Mouse (Mus musculus) erythroblast, embryonic 14.5 days (primary cell): ENCODE measurements at regions not wholly inside any gene's neighbourhood (a gene's known extent, or its start where the extent isn't known, plus 50 kb on each side); places are given as distances from the start of the nearest gene placed in this dataset.

Experiments
- H3K27me3 ChIP-seq: 2 replicates; pipeline ENCODE4 v1.6.1; 2012; ENCODE audit warnings: inconsistent platforms; ENCODE audit not compliant: control insufficient read depth
- H3K36me3 ChIP-seq: 2 replicates; pipeline ENCODE4 v1.6.1; 2012; ENCODE audit warnings: mild to moderate bottlenecking, inconsistent platforms; ENCODE audit not compliant: control insufficient read depth
- H3K4me1 ChIP-seq: 2 replicates; pipeline ENCODE4 v1.6.1; 2012; ENCODE audit warnings: inconsistent platforms; ENCODE audit not compliant: control insufficient read depth
- H3K4me3 ChIP-seq: replicated peaks from 2 replicates; pipeline ENCODE3; 2012; ENCODE audit warnings: moderate library complexity, mild to moderate bottlenecking, inconsistent platforms
- H3K9me3 ChIP-seq: 2 replicates; pipeline ENCODE4 v1.6.1; 2012; ENCODE audit warnings: low read length, inconsistent platforms, mixed read lengths; ENCODE audit not compliant: control insufficient read depth
- GATA1 ChIP-seq: IDR thresholded peaks from 2 replicates; pipeline ENCODE4 v1.6.1; 2012; ENCODE audit warnings: low read length, inconsistent platforms, mixed read lengths
- TAL1 ChIP-seq: IDR thresholded peaks from 3 replicates; pipeline ENCODE4 v1.6.1; 2012; ENCODE audit warnings: low read length, inconsistent platforms, mixed read lengths

DNA sequence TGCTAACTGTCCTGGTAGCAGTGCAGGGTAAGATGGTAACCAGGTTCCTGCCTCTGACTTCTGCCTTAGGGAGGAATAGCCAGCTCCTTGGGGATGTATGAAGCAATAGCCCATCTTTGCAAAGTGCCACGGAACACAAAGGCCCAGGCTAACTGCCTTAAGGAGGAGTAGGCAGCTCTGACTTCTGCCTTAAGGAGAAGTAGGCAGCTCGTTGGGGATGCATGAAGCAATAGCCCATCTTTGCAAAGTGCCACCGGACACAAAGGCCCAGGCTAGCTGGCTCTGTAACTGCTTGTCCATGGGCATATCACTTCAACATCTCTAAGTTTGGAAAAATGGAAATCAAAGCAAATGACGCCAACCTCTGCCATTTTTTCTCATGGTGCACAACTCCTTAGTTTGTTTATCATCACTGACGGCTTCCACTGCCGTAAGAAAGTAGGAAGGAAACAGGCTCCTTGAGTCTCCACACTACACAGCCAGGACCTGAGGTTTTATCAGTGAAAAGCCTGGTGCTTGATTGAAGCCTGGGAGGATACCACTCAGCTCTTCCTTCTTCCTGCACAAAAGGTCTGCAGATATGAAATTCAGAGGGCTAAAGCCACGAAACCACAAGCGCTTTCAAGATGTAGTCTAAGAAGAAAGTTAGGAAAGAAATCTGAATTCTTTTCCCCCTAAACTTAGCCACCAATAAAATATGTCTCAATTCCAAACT lies 74.4 kb upstream of the Lpp start:
- H3K4me3 ChIP-seq: no peak overlapping the region
- no peaks in the 10 kb centered on the region for H3K36me3 ChIP-seq
- no peaks in the 10 kb centered on the region for H3K9me3 ChIP-seq
- no peak for TF ChIP-seq TAL1
- TF ChIP-seq GATA1: no peak
- H3K27me3 ChIP-seq: no peaks in the 10 kb centered on the region
- no peaks in the 10 kb centered on the region for H3K4me1 ChIP-seq

- H3K9me3 ChIP-seq: no peaks in the 10 kb centered on the region
- no peaks in the 10 kb centered on the region for H3K27me3 ChIP-seq
- H3K36me3 ChIP-seq: no peaks in the 10 kb centered on the region
- H3K4me3 ChIP-seq: no peak overlapping the region
- H3K4me1 ChIP-seq: no peaks in the 10 kb centered on the region
- TF ChIP-seq GATA1 (no peak), TAL1 (no peak)
Measured at GRCm38 (mm10) chr16:24313544-24314326, 79.6 kb upstream of the Lpp start.

- H3K4me1 ChIP-seq: no peaks in the 10 kb centered on the region
- H3K4me3 ChIP-seq: no peak overlapping the region
- H3K27me3 ChIP-seq: no peaks in the 10 kb centered on the region
- H3K36me3 ChIP-seq: no peaks in the 10 kb centered on the region
- TF ChIP-seq TAL1: no peak
- TF ChIP-seq GATA1: no peak
- no peaks in the 10 kb centered on the region for H3K9me3 ChIP-seq
Measured at GRCm38 (mm10) chr16:24305391-24305790, 87.9 kb upstream of the Lpp start.

DNA sequence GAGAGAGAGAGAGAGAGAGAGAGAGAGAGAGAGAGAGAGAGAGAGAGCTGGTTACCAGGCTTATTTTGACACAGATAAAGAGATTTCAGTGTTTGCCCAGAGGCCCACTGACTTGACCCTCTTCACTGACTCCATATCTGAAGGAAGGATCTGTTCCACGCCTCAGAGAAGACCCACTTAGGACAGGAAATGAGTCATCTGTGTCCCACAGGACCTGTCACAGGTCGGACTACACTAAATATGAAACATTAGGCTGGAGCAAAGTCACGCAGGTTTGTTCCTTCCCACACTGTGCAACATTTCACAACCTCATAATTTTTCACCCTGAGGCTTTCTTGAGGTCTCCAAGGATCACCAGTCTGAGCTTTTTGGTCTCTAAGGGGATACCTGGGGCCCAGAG lies 96.5 kb upstream of the Lpp start:
- Histone ChIP-seq H3K9me3 (no peaks in the 10 kb centered on the region), H3K36me3 (no peaks in the 10 kb centered on the region), H3K4me3 (no peak overlapping the region), H3K27me3 (no peaks in the 10 kb centered on the region), H3K4me1 (no peaks in the 10 kb centered on the region)
- TF ChIP-seq GATA1: no peak
- TF ChIP-seq TAL1: no peak

DNA sequence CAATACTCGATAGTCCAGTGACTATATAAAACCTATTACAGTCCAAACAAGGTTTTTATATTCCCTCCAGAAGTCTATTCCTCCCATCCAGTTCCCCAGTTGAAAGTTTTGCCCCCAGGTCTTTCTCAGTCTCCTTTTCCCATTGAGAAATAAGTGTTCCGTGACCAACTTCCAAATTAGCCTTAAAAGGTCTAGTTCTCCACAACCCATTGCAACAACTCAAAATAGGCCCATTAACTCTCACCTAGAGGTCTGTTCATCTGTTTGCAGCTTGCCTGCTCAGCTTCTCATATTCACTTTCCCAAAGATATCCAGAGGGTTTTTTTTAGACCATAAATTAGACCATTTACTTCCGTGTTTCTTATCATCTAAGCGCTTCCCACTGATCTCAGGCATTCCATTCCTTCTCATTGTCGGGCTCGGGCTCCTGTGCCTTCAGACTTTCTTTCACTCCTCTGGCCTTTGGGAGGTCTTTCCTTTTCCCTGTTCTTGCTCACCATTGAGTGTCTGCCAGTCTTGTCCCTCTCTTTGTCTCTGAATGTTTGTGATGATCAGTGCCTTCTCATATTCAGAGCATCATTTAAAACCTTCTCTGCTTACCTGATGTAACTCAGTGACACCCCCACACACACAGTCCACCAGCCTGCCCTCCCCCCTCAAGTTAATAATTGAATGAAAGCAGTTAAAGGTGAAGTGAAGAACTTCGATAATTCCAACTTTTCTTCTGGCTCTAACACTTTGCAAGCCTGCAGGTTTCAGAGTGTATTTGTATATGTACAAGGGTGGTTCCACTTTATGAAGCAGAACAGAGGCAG lies 97.5 kb upstream of the Lpp start:
- H3K4me1 ChIP-seq: no peaks in the 10 kb centered on the region
- H3K36me3 ChIP-seq: no peaks in the 10 kb centered on the region
- H3K9me3 ChIP-seq: no peaks in the 10 kb centered on the region
- TF ChIP-seq GATA1 (no peak), TAL1 (no peak)
- no peak overlapping the region for H3K4me3 ChIP-seq
- H3K27me3 ChIP-seq: no peaks in the 10 kb centered on the region

GRCm38 (mm10) chr16:24284215-24284614 lies 109.1 kb upstream of the Lpp start:
- no peaks in the 10 kb centered on the region for H3K27me3 ChIP-seq
- no peaks in the 10 kb centered on the region for H3K9me3 ChIP-seq
- TF ChIP-seq GATA1 (no peak), TAL1 (no peak)
- H3K4me1 ChIP-seq: no peaks in the 10 kb centered on the region
- no peaks in the 10 kb centered on the region for H3K36me3 ChIP-seq
- no peak overlapping the region for H3K4me3 ChIP-seq

- Histone ChIP-seq H3K27me3 (no peaks in the 10 kb centered on the region), H3K4me3 (no peak overlapping the region), H3K4me1 (no peaks in the 10 kb centered on the region), H3K9me3 (no peaks in the 10 kb centered on the region), H3K36me3 (no peaks in the 10 kb centered on the region)
- no peak for TF ChIP-seq TAL1
- no peak for TF ChIP-seq GATA1
Measured at GRCm38 (mm10) chr16:24282194-24282683, 111.1 kb upstream of the Lpp start.

DNA sequence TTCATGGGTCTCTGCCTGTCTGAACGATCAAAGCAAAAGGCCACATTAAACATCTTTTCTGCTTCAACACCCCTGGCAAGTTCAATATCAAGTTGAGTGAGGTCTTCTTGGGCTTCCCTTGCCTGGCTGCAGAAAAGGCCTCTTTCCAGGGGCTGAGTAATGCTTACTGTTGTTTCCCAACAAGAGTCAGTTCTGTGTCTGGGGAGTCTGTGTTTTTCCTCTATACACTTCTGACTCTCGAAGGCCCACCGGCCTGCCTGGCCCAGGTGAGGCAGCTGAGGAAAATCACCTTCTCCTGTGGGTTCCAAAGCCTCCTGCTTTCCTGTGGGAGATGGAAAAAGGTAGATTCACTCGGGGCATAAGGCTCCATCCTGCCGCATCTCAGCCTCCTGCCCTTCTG lies 111.7 kb upstream of the Lpp start:
- Histone ChIP-seq H3K36me3 (no peaks in the 10 kb centered on the region), H3K9me3 (no peaks in the 10 kb centered on the region), H3K27me3 (no peaks in the 10 kb centered on the region), H3K4me3 (no peak overlapping the region), H3K4me1 (no peaks in the 10 kb centered on the region)
- TF ChIP-seq TAL1: no peak
- TF ChIP-seq GATA1: no peak

DNA sequence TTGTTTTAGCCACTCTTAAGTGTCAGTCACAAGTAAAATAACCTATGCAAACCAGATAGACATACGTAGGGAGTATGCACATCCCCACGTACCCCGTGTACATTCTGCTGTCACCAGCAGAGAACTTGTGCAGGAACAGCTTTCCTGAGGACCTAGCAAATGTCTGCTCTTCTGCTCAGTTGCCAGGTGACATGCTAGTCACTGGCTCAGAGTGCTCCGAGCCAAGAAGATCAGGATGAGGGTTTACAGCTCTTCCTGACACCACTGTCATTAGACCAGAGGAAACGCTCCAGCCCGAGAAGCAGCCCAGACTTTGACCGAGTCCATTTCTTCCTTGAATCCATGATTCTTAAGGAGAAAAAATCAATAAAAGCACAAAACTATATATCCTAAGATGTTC lies 115.5 kb upstream of the Lpp start:
- Histone ChIP-seq H3K27me3 (no peaks in the 10 kb centered on the region), H3K9me3 (no peaks in the 10 kb centered on the region)

More for the DNA sequence above, 115.5 kb upstream of the Lpp start:
- no peaks in the 10 kb centered on the region for H3K4me1 ChIP-seq
- TF ChIP-seq GATA1 (no peak), TAL1 (no peak)
- H3K36me3 ChIP-seq: no peaks in the 10 kb centered on the region
- no peak overlapping the region for H3K4me3 ChIP-seq
